Mouse (Mus musculus): ENCODE data around the gene Lims1.

Lims1 gene

GRCm38 (mm10) chr10:58343552-58343951, 20.3 kb downstream of the Lims1 start:
- DNase-seq (ENCODE audit: low read depth, low spot score): no peak

GRCm38 (mm10) chr10:58350600-58350999, 27.3 kb downstream of the Lims1 start:
- DNase-seq (ENCODE audit: low read depth, low spot score): no peak

GRCm38 (mm10) chr10:58351670-58352069, 28.4 kb downstream of the Lims1 start:
- no peak for DNase-seq (ENCODE audit: low read depth, low spot score)

GRCm38 (mm10) chr10:58352364-58352763, 29.1 kb downstream of the Lims1 start:
- no peak for DNase-seq (ENCODE audit: low read depth, low spot score)

GRCm38 (mm10) chr10:58354561-58354960, 31.3 kb downstream of the Lims1 start:
- no peak for DNase-seq (ENCODE audit: low read depth, low spot score)

- DNase-seq (ENCODE audit: low read depth, low spot score): no peak
Measured at GRCm38 (mm10) chr10:58356460-58356859, 33.2 kb downstream of the Lims1 start.

- no peak for DNase-seq (ENCODE audit: low read depth, low spot score)
Measured at GRCm38 (mm10) chr10:58359123-58359522, 35.9 kb downstream of the Lims1 start.

- no peak for DNase-seq (ENCODE audit: low read depth, low spot score)
Measured at GRCm38 (mm10) chr10:58359952-58360351, 36.7 kb downstream of the Lims1 start.

GRCm38 (mm10) chr10:58362745-58363144, 39.5 kb downstream of the Lims1 start:
- DNase-seq (ENCODE audit: low read depth, low spot score): no peak

- DNase-seq (ENCODE audit: low read depth, low spot score): no peak
Measured at GRCm38 (mm10) chr10:58364770-58365515, 41.7 kb downstream of the Lims1 start.

GRCm38 (mm10) chr10:58368791-58369706, 45.8 kb downstream of the Lims1 start:
- no peak for DNase-seq (ENCODE audit: low read depth, low spot score)

- DNase-seq (ENCODE audit: low read depth, low spot score): no peak
Measured at GRCm38 (mm10) chr10:58369707-58370093, 46.4 kb downstream of the Lims1 start.

GRCm38 (mm10) chr10:58370143-58370542, 46.9 kb downstream of the Lims1 start:
- no peak for DNase-seq (ENCODE audit: low read depth, low spot score)

GRCm38 (mm10) chr10:58370559-58370958, 47.3 kb downstream of the Lims1 start:
- no peak for DNase-seq (ENCODE audit: low read depth, low spot score)

- no peak for DNase-seq (ENCODE audit: low read depth, low spot score)
Measured at GRCm38 (mm10) chr10:58371279-58371842, 48.1 kb downstream of the Lims1 start.

GRCm38 (mm10) chr10:58372430-58373030, 49.3 kb downstream of the Lims1 start:
- no peak for DNase-seq (ENCODE audit: low read depth, low spot score)

- no peak for DNase-seq (ENCODE audit: low read depth, low spot score)
Measured at GRCm38 (mm10) chr10:58373829-58374228, 50.6 kb downstream of the Lims1 start.

- DNase-seq (ENCODE audit: low read depth, low spot score): no peak
Measured at GRCm38 (mm10) chr10:58377592-58378197, 54.4 kb downstream of the Lims1 start.

GRCm38 (mm10) chr10:58378380-58378779, 55.1 kb downstream of the Lims1 start:
- no peak for DNase-seq (ENCODE audit: low read depth, low spot score)

- no peak for DNase-seq (ENCODE audit: low read depth, low spot score)
Measured at GRCm38 (mm10) chr10:58379699-58380098, 56.4 kb downstream of the Lims1 start.

GRCm38 (mm10) chr10:58381904-58382303, 58.6 kb downstream of the Lims1 start:
- DNase-seq (ENCODE audit: low read depth, low spot score): no peak

Data from embryo, embryonic 11.5 days (tissue).